In genomic region chr1:56900706-56901287, GRCm38 (mm10) we compare ENCODE assay signal across 10 mouse cellular contexts.
"Had no signal": no experiment of that assay in that cellular context is flagged by ENCODE, and none has a peak within 500 bp of the region (broad histone marks: within the 10 kb centered on the region; RNA-seq: fewer than 3 reads in every experiment).

No protein-coding gene starts in this region.

- H3K36me3 ChIP-seq: liver, embryonic 13.5 days had no signal

- H3K4me1 ChIP-seq: liver, embryonic 13.5 days had no signal

- H3K27ac ChIP-seq: liver, embryonic 13.5 days; stomach, postnatal 0 days had no signal

- H3K9me3 ChIP-seq: liver, embryonic 13.5 days had no signal

- DNase-seq: kidney, postnatal 14 days; kidney, postnatal 4 days; liver, embryonic 13.5 days; lung, adult 2 months; lung, postnatal 14 days; lung, postnatal 4 days; midbrain, embryonic 14.5 days; thymus, postnatal 25 days had no signal

- H3K9ac ChIP-seq: liver, embryonic 13.5 days had no signal

- H3K4me3 ChIP-seq: liver, embryonic 13.5 days had no signal

- H3K4me2 ChIP-seq: liver, embryonic 13.5 days; midbrain, embryonic 11.5 days had no signal

- H3K27me3 ChIP-seq: liver, embryonic 13.5 days had no signal
